Mouse (Mus musculus) CH12.LX (cell line): ENCODE results near the gene Dlg2. TPM values are rescaled to one million over a fixed set of nuclear protein-coding genes. Genes with fewer than 3 reads are reported as not detected.

Source experiments
- DNase-seq: peaks from one replicate; pipeline ENCODE4 v3.0.0-alpha.2; 2013; ENCODE audit errors: extremely low read depth
- H3K27ac ChIP-seq: 2 replicates; pipeline ENCODE4 v1.5.1; 2012; ENCODE audit warnings: low read depth, mild to moderate bottlenecking, control low read depth, moderate library complexity; ENCODE audit not compliant: insufficient read depth
- H3K27me3 ChIP-seq: replicated peaks from 2 replicates; pipeline ENCODE3; 2012; ENCODE audit warnings: inconsistent platforms
- H3K36me3 ChIP-seq, 2 experiments: replicated peaks in 1 of 2; 2 replicates each; pipeline versions ENCODE3 to v1.6.1; 2012; ENCODE audit warnings: inconsistent platforms in 1 of 2, low read length in 1 of 2, mild to moderate bottlenecking in 1 of 2, mixed read lengths in 1 of 2, moderate library complexity in 1 of 2; ENCODE audit not compliant: control insufficient read depth in 1 of 2, insufficient read depth in 1 of 2
- H3K4me1 ChIP-seq, 2 experiments: 2 replicates each; pipeline ENCODE4 v1.6.1; 2012; ENCODE audit warnings: inconsistent platforms in 1 of 2, moderate library complexity in 1 of 2; ENCODE audit not compliant: insufficient read depth in 2 of 2, control insufficient read depth in 1 of 2
- H3K4me2 ChIP-seq: 2 replicates; pipeline ENCODE4 v1.6.1; 2012; ENCODE audit warnings: low read depth, mild to moderate bottlenecking, control low read depth; ENCODE audit not compliant: poor library complexity, insufficient read depth, severe bottlenecking
- H3K4me3 ChIP-seq, 3 experiments: fragments of 150-350 bp in 1 of 3; sonication (generic) in 1 of 3; replicated peaks in 1 of 3; 2 replicates each; pipeline versions ENCODE3 to v1.5.1; 2011 to 2012; ENCODE audit warnings: low read depth in 2 of 3, low read length in 2 of 3, mild to moderate bottlenecking in 2 of 3, moderate library complexity in 2 of 3, control low read depth in 1 of 3, improper control_type of control experiment in 1 of 3, inconsistent platforms in 1 of 3, mixed read lengths in 1 of 3; ENCODE audit not compliant: poor library complexity in 1 of 3
- H3K79me2 ChIP-seq: replicated peaks from 2 replicates; pipeline ENCODE4 v1.6.1; 2012; ENCODE audit warnings: mild to moderate bottlenecking, moderate library complexity; ENCODE audit not compliant: control insufficient read depth, poor library complexity, insufficient read depth, severe bottlenecking; ENCODE audit errors: extremely low read depth
- H3K9ac ChIP-seq: 2 replicates; pipeline ENCODE4 v1.6.1; 2012; ENCODE audit warnings: low read depth, mild to moderate bottlenecking, control low read depth, moderate library complexity; ENCODE audit not compliant: insufficient read depth
- H3K9me3 ChIP-seq: replicated peaks from 2 replicates; pipeline ENCODE3; 2012; ENCODE audit warnings: low read length, inconsistent platforms, mixed read lengths
- BHLHE40 ChIP-seq: IDR thresholded peaks from 2 replicates; pipeline ENCODE4 v1.6.1; 2011; ENCODE audit warnings: mild to moderate bottlenecking, low read depth, low read length, improper control_type of control experiment
- CHD1 ChIP-seq: IDR thresholded peaks from 2 replicates; pipeline ENCODE4 v1.6.1; 2012; ENCODE audit warnings: low read depth, low read length, improper control_type of control experiment, inconsistent platforms
- CTCF ChIP-seq, 2 experiments: IDR thresholded peaks in 1 of 2; conservative IDR thresholded peaks in 1 of 2; 2 replicates each; pipeline ENCODE4 v1.5.1; 2011 to 2012; ENCODE audit warnings: low read depth in 2 of 2, low read length in 2 of 2, improper control_type of control experiment in 1 of 2, inconsistent platforms in 1 of 2, mild to moderate bottlenecking in 1 of 2, moderate library complexity in 1 of 2
- E2F4 ChIP-seq: IDR thresholded peaks from 2 replicates; pipeline ENCODE4 v1.6.1; 2011; ENCODE audit warnings: low read depth, low read length, improper control_type of control experiment; ENCODE audit not compliant: insufficient replicate concordance
- EP300 ChIP-seq: IDR thresholded peaks from 2 replicates; pipeline ENCODE4 v1.6.1; 2011; ENCODE audit warnings: low read length, improper control_type of control experiment
- ETS1 ChIP-seq: conservative IDR thresholded peaks from 2 replicates; pipeline ENCODE4 v1.6.1; 2012; ENCODE audit warnings: low read depth, mild to moderate bottlenecking, inconsistent platforms, low read length, improper control_type of control experiment, moderate library complexity
- GABPA ChIP-seq: IDR thresholded peaks from 2 replicates; pipeline ENCODE4 v1.6.1; 2012; ENCODE audit warnings: low read depth, low read length, improper control_type of control experiment, inconsistent platforms; ENCODE audit not compliant: insufficient replicate concordance
- HCFC1 ChIP-seq: IDR thresholded peaks from 2 replicates; pipeline ENCODE4 v1.6.1; 2012; ENCODE audit warnings: low read depth, mild to moderate bottlenecking, inconsistent platforms, low read length, improper control_type of control experiment
- IRF4 ChIP-seq: IDR thresholded peaks from 2 replicates; pipeline ENCODE4 v1.6.1; 2014; ENCODE audit warnings: low read depth, mild to moderate bottlenecking, inconsistent platforms, low read length, improper control_type of control experiment
- JUN ChIP-seq: IDR thresholded peaks from 2 replicates; pipeline ENCODE4 v1.6.1; 2011; ENCODE audit warnings: low read depth, mild to moderate bottlenecking, low read length, improper control_type of control experiment, moderate library complexity; ENCODE audit not compliant: insufficient read depth
- MAFK ChIP-seq: IDR thresholded peaks from 2 replicates; pipeline ENCODE4 v1.6.1; 2011; ENCODE audit warnings: low read length, improper control_type of control experiment; ENCODE audit not compliant: insufficient replicate concordance
- MEF2A ChIP-seq: IDR thresholded peaks from 2 replicates; pipeline ENCODE4 v1.6.1; 2014; ENCODE audit warnings: low read depth, mild to moderate bottlenecking, inconsistent platforms, low read length, improper control_type of control experiment, borderline replicate concordance
- MYC ChIP-seq: IDR thresholded peaks from 2 replicates; pipeline ENCODE4 v1.6.1; 2011; ENCODE audit warnings: low read depth, mild to moderate bottlenecking, improper control_type of control experiment, low read length
- NELFE ChIP-seq: IDR thresholded peaks from 2 replicates; pipeline ENCODE4 v1.6.1; 2011; ENCODE audit warnings: low read depth, low read length, improper control_type of control experiment
- PAX5 ChIP-seq: IDR thresholded peaks from 2 replicates; pipeline ENCODE4 v1.6.1; 2012; ENCODE audit warnings: low read length, inconsistent platforms, mixed read lengths
- POLR2A ChIP-seq: IDR thresholded peaks from 2 replicates; pipeline ENCODE4 v1.6.1; 2011; ENCODE audit warnings: low read depth, mild to moderate bottlenecking, improper control_type of control experiment, low read length
- POLR2AphosphoS2 ChIP-seq: IDR thresholded peaks from 2 replicates; pipeline ENCODE4 v1.6.1; 2011; ENCODE audit warnings: low read depth, low read length, improper control_type of control experiment
- RAD21 ChIP-seq: IDR thresholded peaks from 2 replicates; pipeline ENCODE4 v1.6.1; 2011; ENCODE audit warnings: low read depth, mild to moderate bottlenecking, low read length, improper control_type of control experiment, moderate library complexity
- RCOR1 ChIP-seq: conservative IDR thresholded peaks from 2 replicates; pipeline ENCODE4 v1.6.1; 2012; ENCODE audit warnings: low read depth, mild to moderate bottlenecking, inconsistent platforms, low read length, improper control_type of control experiment
- SMC3 ChIP-seq: IDR thresholded peaks from 2 replicates; pipeline ENCODE4 v1.6.1; 2011; ENCODE audit warnings: low read depth, low read length, improper control_type of control experiment
- UBTF ChIP-seq: IDR thresholded peaks from 2 replicates; pipeline ENCODE4 v1.6.1; 2012; ENCODE audit warnings: low read depth, mild to moderate bottlenecking, inconsistent platforms, low read length, improper control_type of control experiment, moderate library complexity
- ZC3H11A ChIP-seq: IDR thresholded peaks from 2 replicates; pipeline ENCODE4 v1.6.1; 2012; ENCODE audit warnings: low read depth, mild to moderate bottlenecking, inconsistent platforms, low read length, improper control_type of control experiment
- ZKSCAN1 ChIP-seq: IDR thresholded peaks from 2 replicates; pipeline ENCODE4 v1.6.1; 2012; ENCODE audit warnings: low read depth, inconsistent platforms, low read length, improper control_type of control experiment, borderline replicate concordance
- ZNF384 ChIP-seq: IDR thresholded peaks from 2 replicates; pipeline ENCODE4 v1.6.1; 2012; ENCODE audit warnings: low read depth, low read length, improper control_type of control experiment, inconsistent platforms
- dilution Hi-C: fragments of 300-500 bp; cut with MboI; formaldehyde crosslinking; loops from 2 replicates; pipeline ENCODE4 v1.14.3; 2020; ENCODE audit warnings: low sequenced_read_pairs; ENCODE audit not compliant: extremely low pct_unique_long_range_greater_than_20kb, extremely low pct_ligation_motif_present
- in situ Hi-C: fragments of 300-500 bp; cut with MboI; formaldehyde crosslinking; loops from 3 replicates; pipeline ENCODE4 v1.14.3; 2019; ENCODE audit warnings: low sequenced_read_pairs, low pct_ligation_motif_present, low pct_unique_long_range_greater_than_20kb, mixed read lengths
- polyA plus RNA-seq: library from polyadenylated mRNA; unstranded; fragments of >175 nt; gene quantifications from 2 replicates; pipeline ENCODE4 v1.2.1, GENCODE M21; 2012; ENCODE audit warnings: low read depth; ENCODE audit not compliant: insufficient read length
- total RNA-seq, 2 experiments: library from RNA; depleted of rRNA; stranded (reverse); fragments of 300-350 nt in 1 of 2; fragments of >200 nt in 1 of 2; gene quantifications; 2 replicates each; pipeline ENCODE4 v1.2.3; 2012 to 2014

The Dlg2 gene
- total and polyA plus RNA-seq, 3 experiments = 0.36 TPM; not detected in 2

GRCm38 (mm10) chr7:92408479-92408878, 1932.0 kb downstream of the Dlg2 start:
- in situ Hi-C loops (no loop called here), dilution Hi-C loops (no loop called here)
- no peak overlapping the region for H3K4me2 ChIP-seq
- no peak overlapping the region for H3K27ac ChIP-seq
- H3K9ac ChIP-seq = no peak overlapping the region
- no peak for DNase-seq
- H3K9me3 ChIP-seq = no peaks in the 10 kb centered on the region
- no peaks in the 10 kb centered on the region for H3K4me1 ChIP-seq
- H3K79me2 ChIP-seq = no peaks in the 10 kb centered on the region
- no peaks in the 10 kb centered on the region for H3K27me3 ChIP-seq
- no peaks in the 10 kb centered on the region for H3K36me3 ChIP-seq
- TF ChIP-seq NELFE = no peak
- no peak for TF ChIP-seq ZC3H11A
- TF ChIP-seq E2F4 = no peak
- TF ChIP-seq RAD21 = peak; percentile 12
- peak in 1 of 2 experiments; percentile 33; a peak in 2 of 4 replicates for TF ChIP-seq CTCF (conservative IDR thresholded peaks at IDR 0.05 in 1 of 2, IDR thresholded peaks at IDR 0.05 in 1 of 2; ENCODE audit: low read depth in 2 of 2, low read length in 2 of 2)
- no peak for TF ChIP-seq HCFC1
- no peak for TF ChIP-seq POLR2AphosphoS2
- TF ChIP-seq PAX5 = no peak
- TF ChIP-seq GABPA = no peak
- no peak overlapping the region for H3K4me3 ChIP-seq

- no peaks in the 10 kb centered on the region for H3K79me2 ChIP-seq
- dilution Hi-C loops = no loop called here
These were observed 1944.0 kb downstream of the Dlg2 start for GRCm38 (mm10) chr7:92420474-92420873.

More at GRCm38 (mm10) chr7:92420474-92420873, 1944.0 kb downstream of the Dlg2 start:
- H3K4me3 ChIP-seq = peak overlapping the region in 1 of 3 experiments; percentile 14
- in situ Hi-C loops = no loop called here
- no peaks in the 10 kb centered on the region for H3K27me3 ChIP-seq
- DNase-seq = peak; percentile 77
- no peak overlapping the region for H3K27ac ChIP-seq
- no peaks in the 10 kb centered on the region for H3K9me3 ChIP-seq
- peaks cover 0 to under 1% of the 10 kb centered on the region in 2 experiments; a peak in 1 of 4 replicates for H3K4me1 ChIP-seq
- peak overlapping the region; percentile 62 for H3K4me2 ChIP-seq
- no peak overlapping the region; the same call in 1 of the 2 replicates for H3K9ac ChIP-seq
- H3K36me3 ChIP-seq = no peaks in the 10 kb centered on the region
- TF ChIP-seq ZKSCAN1 (no peak), POLR2A (no peak), CHD1 (no peak), IRF4 (peak; percentile 78), MEF2A (no peak), SMC3 (no peak), ZNF384 (peak; percentile 99), BHLHE40 (peak; percentile 54), RCOR1 (no peak), MYC (no peak), CTCF (conservative IDR thresholded peaks at IDR 0.05 in 1 of 2, IDR thresholded peaks at IDR 0.05 in 1 of 2; ENCODE audit: low read depth in 2 of 2, low read length in 2 of 2) (no peak), MAFK (0 out of 2 replicates have a peak, but pooled peaks have one; percentile 38), UBTF (no peak), JUN (peak; percentile 20; the same call in 1 of the 2 replicates), ETS1 (0 out of 2 replicates have a peak, but pooled peaks have one; percentile 14), EP300 (peak; percentile 70)
